Mouse (Mus musculus) left cerebral cortex, adult 9 months (tissue): ENCODE results near the gene Trmt10c.
"Not testable (repeated sequence)": the region's sequence is repeated elsewhere in the genome, so short reads cannot be mapped to it uniquely, and the experiment has no call there.

Experiments
- DNase-seq, 2 experiments: peaks; one replicate each; pipeline ENCODE4 v3.0.0; 2022; ENCODE audit warnings: low spot score in 2 of 2

Gene Trmt10c

DNA sequence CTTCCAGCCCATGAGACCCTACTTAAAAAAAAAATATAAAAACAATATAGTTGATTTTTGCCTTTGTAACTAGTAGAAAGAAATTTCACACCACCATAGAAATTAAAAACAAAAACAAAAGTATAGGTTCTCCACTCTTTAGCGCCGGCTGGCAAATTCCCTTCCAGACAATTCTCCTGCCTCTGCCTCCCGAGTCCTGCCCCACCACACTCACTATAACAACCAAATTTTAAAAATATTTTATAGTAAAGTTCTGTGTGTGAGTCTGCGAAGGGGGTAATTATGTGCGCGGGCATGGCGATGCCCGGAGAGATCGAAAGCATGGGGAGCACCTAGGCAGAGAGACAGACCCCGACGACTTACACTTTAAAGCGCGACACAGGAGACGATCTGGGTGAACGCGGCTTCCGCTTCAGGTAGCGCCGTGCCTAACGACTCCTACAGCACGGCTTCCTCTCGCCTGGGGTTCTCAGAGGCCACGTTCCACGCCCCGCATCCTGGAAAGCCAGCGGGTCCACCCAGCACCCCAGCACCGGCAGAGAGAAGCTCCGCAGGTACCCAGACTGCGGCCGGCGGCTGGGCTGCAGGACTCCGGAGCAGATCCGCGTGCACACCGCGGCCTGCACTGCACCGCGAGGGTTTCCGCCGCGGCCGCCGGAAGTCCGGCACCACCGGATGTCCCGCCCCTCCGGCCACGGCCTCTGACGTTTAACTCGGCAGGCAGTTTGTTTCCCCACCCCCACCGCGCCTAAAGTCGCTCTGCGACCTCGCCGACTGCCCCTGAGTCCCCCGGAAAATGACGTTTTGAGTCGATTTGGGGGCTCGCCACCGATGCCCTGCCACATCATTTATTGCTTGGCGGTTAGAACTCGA is at the start of gene Trmt10c:
Trmt10c (minus strand) TSS at position 682 of the 873 bp plus-strand sequence.
- DNase-seq: peak; percentile 68 to 88

- no peak for DNase-seq
Observed at GRCm38 (mm10) chr16:56086336-56086735, 48.7 kb upstream of the Trmt10c start.

GRCm38 (mm10) chr16:56081691-56082090 is 44.1 kb upstream of the Trmt10c start:
- no peak for DNase-seq

DNA sequence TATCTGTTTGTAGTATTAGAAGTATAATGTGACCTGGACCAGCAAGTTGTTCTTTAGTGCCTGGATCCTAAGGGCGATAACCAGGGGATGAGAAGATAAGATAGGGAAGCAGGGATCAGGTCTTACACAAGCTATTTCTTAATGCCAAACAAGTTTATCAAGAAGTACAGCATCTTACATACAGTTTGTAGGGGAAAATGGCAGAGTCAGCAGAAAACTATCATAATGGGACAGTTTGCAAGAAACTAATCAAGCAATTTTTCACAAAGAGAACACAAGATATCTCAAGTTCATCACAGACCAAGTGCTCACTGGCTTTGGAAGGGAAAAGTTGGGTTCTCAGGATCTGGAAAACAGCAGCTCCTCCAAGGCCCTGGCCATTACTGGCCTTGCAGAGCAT is 41.8 kb upstream of the Trmt10c start:
- no peak for DNase-seq

- DNase-seq: no peak
Observed at GRCm38 (mm10) chr16:56076121-56076869, 38.7 kb upstream of the Trmt10c start.

- peak; percentile 50 to 80 for DNase-seq
Observed at GRCm38 (mm10) chr16:56075222-56076111, 37.8 kb upstream of the Trmt10c start.

DNA sequence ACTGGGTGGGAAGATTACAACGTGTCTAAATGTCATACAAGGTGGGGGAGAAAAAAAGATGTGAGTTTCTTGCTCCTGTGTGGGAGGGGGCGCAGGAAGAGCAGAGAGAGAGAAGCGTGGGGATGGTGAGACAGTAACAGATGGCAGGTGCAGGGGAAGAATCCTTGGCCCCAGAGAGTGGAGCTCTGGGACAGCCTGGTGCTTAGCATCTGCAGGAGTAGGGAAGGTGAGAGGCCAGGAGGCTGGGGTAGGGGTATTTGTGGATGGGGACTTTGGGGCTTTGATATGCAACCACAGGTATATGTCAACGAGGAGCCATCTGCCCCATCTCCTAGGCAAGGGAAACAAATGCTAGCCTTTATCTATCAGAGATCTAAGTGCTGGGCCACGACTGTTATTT is 36.9 kb upstream of the Trmt10c start:
- DNase-seq: no peak

- no peak for DNase-seq
Observed at GRCm38 (mm10) chr16:56074122-56074521, 36.5 kb upstream of the Trmt10c start.

DNA sequence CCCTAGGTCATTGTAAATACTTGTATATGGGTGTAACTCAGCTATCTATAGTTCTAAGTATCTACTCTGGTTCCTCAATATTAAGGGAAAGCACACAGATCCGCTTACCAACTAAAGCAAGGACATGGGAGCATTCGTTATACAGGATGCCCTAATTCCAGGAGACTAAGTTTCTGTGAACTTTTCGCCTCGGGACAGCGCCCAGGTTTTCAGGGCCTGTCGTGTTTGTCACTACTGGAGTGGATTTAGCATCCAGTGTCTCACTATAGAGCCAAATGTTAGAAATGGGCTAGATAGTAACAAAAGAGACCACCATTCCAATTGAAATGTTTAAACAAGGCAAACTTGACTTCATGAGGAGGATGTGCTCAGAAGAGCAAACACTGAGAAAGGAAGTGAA is 35.5 kb upstream of the Trmt10c start:
- DNase-seq: not testable (repeated sequence)

DNA sequence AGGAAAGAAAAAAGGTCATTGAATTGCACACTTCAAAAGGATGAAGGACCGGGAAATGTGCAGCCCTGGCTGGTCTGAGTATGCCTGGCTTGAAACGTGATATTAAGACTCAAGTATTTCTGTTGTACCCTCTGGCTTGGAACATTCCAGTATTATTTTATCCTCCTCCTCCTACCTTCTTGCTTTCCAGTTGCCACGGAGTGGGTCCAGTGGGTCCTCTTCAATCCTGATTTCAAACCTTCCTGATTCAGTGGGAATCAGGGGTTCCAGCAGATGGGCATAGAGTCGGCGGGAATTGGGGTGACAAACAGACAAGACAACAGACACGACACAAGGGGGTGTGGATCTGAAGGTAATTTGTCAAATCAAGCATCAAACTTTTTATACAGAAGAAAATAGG is 34.9 kb upstream of the Trmt10c start:
- no peak for DNase-seq

- no peak for DNase-seq
Observed at GRCm38 (mm10) chr16:56071317-56072232, 34.0 kb upstream of the Trmt10c start.

DNA sequence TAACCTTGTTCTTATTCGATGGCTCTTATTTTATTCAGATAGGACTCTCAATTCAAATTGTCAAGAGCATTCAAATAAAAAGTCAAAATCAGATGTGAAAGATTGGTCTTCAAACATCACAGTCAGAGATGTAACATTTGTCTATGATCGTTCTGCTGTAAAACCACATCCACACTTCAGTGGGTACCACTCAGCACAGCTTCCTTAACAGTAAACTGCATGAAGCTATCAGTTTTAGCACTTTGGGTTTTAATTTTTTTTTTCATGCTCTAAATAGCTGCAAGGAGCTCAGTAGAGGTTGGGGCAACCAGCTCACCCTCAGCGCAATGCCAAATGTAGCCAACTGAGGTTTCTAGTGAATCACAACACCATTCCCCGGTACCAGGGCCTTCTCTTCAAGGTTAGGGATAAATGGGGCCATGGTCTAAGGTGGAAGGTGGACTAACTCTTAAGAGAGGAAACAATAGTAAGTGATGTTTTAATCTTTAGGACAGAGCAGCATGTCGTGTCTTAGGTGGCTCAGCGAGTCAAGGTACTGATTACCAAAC is 31.0 kb upstream of the Trmt10c start:
- DNase-seq: no peak

DNA sequence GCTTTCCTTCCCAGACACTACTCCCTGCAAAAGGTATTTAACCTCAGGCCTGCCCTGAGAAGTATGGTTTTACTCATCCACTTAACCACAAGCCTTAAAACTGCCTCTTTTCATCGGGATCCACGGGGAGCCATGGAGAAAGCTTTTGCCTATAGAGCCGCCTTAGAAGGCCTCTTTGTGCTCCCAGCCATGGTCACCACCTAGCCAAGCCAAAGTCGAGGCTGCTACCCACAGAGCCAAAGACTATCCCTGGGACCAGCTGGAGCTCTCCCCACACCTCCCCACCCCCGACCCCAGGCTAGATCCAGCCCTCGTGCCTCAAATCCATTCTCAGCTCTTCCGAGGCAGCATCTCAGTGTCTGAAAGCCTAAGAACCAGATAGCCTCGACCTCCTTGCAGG is 28.5 kb upstream of the Trmt10c start:
- no peak for DNase-seq

DNA sequence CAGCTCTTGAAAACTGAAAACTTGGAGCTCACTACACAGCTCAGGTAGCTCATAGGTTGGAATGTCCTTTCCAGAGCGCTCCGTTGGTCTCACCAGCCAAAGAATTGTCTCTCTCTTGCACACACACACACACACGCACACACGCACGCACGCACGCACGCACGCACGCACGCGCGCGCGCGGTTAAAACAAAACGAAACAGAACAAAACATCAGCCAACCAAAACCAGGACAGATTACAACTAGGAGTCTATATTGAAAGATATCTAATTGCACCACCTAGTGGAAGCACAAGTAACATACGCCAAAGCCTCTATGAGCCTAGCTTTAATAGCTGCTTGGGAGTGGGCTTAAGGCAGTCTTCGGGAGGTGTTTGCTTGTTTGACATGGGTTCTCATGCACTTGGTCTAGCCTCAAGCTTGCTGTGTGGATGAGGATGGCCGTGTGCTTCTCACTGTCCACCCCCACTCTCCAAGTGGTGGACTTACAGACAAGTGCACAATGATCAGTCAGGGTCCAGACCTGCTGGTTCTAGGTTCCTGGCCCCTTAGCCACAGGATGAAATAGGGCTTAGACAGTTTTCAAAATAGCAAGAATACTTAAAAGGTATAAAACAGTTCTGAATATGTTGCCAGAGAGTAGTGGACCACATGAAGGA is 26.8 kb upstream of the Trmt10c start:
- DNase-seq: peak; percentile 53 to 73

GRCm38 (mm10) chr16:56062981-56063380 is 25.4 kb upstream of the Trmt10c start:
- DNase-seq: no peak

DNA sequence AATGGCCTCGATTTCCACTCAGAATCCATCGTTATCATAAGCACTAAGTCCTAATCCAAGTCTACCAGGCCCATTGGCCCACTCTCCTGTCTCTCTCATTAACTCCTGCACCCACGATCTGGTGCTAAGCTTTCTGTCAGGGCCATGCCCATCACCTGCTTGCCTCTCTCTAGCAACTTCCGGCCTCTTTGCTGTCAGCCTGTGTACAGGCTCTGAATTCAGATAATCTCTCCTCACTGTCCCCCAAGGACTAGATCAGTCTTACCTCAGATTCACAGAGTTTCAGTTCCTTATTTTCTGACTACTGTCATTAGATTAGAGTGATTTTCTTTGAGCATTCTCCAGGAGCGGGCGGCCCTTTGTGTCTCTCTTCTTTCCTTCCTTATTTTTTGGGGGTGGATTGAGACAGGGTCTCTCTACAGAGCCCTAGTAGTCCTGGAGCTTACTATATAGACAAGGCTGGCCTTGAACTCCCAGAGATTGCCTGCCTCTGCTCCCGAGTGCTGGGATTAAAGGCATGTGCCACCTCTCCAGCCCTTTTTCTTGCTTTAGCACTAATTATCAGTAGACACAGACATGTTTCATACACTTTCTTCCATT is 24.5 kb upstream of the Trmt10c start:
- no peak for DNase-seq

- DNase-seq: no peak
Observed at GRCm38 (mm10) chr16:56058151-56058550, 20.5 kb upstream of the Trmt10c start.

- DNase-seq: no peak
Observed at GRCm38 (mm10) chr16:56056944-56057590, 19.4 kb upstream of the Trmt10c start.

GRCm38 (mm10) chr16:56055911-56056310 is 18.3 kb upstream of the Trmt10c start:
- DNase-seq: no peak
